Mouse (Mus musculus) kidney, postnatal 4 days (tissue): Measurements from ENCODE around the gene Hoxb1.

Experiments
- DNase-seq, 2 experiments: peaks; one replicate each; pipeline ENCODE4 v3.0.0; 2021; ENCODE audit warnings: mixed read lengths in 2 of 2

Gene Hoxb1

DNA sequence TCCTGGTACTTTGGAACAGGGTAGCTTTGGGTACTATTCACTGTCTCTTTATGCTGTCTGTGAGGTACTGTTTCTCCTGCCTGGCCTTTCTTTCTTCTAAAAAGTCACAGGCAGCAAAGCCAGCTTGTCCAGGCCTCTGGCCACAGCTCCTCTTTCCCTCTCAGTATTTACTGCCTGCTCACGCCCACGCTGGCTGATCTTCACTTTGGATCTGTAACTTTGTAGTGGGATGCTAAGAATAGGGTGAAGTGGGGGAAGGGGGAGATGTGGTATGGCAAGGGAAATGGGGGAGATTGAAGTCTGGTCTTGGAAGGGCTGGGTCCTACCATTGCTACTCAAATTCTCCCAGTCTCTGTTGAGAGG is 31.6 kb upstream of the Hoxb1 start:
- peak in 1 of 2 experiments; percentile 69 for DNase-seq

DNA sequence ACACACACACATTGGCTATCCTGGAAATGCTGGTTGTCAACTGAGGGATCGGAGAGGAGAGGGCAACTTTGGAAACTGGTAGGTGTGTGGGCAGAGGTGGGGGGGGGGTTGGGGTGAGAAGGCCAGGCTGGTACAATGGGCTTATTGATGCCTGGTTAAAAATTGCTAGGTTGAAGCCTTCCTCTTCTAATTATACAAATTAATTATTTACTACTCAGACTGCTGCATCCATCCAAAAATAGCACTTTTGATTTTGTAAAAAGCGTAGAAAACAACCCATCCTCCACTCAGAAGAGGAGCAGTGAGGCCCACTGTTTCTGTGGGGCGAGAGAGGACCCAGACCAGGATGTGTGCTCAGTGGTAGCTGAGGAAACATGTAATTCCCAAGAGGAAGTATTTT is 30.6 kb upstream of the Hoxb1 start:
- peak in 1 of 2 experiments; percentile 65 for DNase-seq

GRCm38 (mm10) chr11:96336597-96336996 is 29.0 kb upstream of the Hoxb1 start:
- peak; percentile 41 to 50 for DNase-seq

GRCm38 (mm10) chr11:96337026-96337425 is 28.5 kb upstream of the Hoxb1 start:
- DNase-seq: peak in 1 of 2 experiments; percentile 1

GRCm38 (mm10) chr11:96338957-96339855 is 26.3 kb upstream of the Hoxb1 start:
- DNase-seq: peak; percentile 10 to 42

- peak; percentile 75 to 83 for DNase-seq
Observed at GRCm38 (mm10) chr11:96340698-96341365, 24.7 kb upstream of the Hoxb1 start.

- peak; percentile 79 to 88 for DNase-seq
Observed at GRCm38 (mm10) chr11:96341701-96342575, 23.6 kb upstream of the Hoxb1 start.

- peak in 1 of 2 experiments; percentile 45 for DNase-seq
Observed at GRCm38 (mm10) chr11:96342576-96342930, 23.0 kb upstream of the Hoxb1 start.

DNA sequence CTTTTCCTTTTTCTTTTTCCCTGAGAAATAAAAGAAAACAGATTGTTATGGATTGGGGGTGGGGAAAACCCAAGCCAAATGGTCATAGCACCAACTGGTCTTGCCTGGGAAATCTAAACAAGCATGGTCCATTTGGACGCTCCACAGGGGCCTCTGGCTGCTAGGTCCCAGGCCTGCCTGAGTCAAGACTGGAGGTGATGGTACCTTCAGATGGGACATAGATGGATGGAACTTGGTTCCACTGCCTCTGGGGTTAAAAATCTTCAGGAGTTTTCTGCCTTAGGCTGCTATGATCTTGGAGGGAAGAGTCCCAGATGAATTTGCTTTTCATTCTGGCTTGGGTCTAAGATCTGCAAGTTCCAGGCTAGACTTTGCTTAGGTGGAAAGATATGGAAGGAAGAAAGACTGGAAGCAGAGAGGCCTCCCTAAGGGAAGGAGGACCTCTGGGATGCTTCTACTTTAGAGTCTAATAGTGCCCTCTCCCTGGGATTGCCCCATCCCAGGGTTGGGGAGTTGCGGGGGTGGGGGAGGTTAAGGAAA is 22.3 kb upstream of the Hoxb1 start:
- peak in 1 of 2 experiments; percentile 52 for DNase-seq

DNA sequence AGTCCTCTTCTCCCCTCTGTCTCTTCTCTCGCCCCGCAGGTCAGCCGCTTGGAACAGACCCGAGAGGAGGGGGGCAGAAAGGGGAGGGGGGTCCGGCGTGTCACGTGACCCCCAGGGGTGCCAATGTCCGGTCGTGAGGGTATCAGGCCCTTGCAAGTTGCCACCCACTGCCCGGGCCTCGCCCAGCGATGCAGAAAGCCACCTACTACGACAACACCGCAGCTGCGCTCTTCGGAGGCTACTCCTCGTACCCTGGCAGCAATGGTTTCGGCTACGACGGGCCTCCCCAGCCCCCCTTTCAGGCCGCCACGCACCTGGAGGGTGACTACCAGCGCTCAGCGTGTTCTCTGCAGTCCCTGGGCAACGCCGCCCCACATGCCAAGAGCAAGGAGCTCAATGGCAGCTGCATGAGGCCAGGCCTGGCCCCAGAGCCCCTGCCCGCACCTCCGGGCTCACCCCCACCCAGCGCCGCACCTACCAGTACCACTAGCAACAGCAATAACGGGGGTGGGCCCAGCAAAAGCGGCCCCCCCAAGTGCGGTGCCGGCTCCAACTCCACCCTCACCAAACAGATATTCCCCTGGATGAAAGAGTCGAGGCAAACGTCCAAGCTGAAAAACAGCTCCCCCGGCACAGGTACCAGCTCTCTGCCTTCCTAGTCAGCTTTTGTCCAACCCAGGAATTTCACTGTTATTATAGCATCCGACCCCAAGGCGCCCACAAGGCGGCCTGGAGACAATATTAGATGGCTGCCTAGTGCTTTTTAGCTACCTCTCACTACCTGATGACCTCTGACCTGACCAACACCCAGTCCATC is 21.3 kb upstream of the Hoxb1 start:
- DNase-seq: peak; percentile 65 to 79

GRCm38 (mm10) chr11:96344878-96345159 is 20.7 kb upstream of the Hoxb1 start:
- peak in 1 of 2 experiments; percentile 56 for DNase-seq

DNA sequence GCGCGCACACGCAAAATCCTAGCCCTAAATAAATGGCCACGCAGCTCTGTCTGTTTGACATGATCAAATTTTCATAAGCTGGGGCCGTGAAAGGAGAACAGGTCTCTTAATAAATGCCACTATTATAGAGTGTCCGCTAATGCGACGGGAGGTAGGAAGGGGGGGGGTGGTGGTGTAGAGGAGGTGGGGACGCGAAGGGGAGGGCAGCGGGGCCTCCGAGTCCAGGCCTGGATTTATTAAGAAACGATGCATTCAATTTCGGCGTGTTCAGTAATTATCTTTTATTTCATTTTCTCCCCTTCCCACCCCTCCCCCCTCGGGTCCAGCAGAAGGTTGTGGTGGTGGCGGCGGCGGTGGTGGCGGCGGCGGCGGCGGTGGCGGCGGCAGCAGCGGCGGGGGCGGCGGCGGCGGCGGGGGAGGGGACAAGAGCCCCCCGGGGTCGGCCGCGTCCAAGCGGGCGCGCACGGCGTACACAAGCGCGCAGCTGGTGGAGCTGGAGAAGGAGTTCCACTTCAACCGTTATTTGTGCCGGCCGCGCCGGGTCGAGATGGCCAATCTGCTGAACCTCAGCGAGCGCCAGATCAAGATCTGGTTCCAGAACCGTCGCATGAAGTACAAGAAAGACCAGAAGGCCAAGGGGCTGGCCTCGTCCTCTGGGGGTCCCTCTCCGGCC is 20.2 kb upstream of the Hoxb1 start:
- peak; percentile 69 to 80 for DNase-seq

- DNase-seq: peak; percentile 66 to 78
Observed at GRCm38 (mm10) chr11:96345893-96346806, 19.4 kb upstream of the Hoxb1 start.

- peak in 1 of 2 experiments; percentile 51 for DNase-seq
Observed at GRCm38 (mm10) chr11:96346916-96347520, 18.5 kb upstream of the Hoxb1 start.

DNA sequence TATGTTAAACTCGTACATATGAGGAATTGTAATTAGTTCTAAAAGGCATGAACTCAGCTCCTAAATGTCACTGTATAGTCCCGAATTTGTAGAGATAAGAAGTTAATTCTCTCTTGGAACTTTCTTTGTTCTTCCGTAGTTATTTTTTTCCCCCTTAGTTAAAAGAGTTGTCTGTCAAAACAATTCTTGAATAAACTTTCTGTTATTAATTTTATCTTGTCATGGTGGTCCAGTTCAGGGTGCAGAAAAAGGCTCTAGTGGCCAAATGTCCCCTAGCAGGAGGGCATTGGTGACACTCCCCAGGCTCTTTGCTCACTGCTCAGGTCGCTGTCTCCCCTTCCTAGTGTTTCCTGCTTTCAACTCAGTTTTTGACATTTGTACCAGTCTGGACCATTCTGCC is 17.8 kb upstream of the Hoxb1 start:
- DNase-seq: no peak

DNA sequence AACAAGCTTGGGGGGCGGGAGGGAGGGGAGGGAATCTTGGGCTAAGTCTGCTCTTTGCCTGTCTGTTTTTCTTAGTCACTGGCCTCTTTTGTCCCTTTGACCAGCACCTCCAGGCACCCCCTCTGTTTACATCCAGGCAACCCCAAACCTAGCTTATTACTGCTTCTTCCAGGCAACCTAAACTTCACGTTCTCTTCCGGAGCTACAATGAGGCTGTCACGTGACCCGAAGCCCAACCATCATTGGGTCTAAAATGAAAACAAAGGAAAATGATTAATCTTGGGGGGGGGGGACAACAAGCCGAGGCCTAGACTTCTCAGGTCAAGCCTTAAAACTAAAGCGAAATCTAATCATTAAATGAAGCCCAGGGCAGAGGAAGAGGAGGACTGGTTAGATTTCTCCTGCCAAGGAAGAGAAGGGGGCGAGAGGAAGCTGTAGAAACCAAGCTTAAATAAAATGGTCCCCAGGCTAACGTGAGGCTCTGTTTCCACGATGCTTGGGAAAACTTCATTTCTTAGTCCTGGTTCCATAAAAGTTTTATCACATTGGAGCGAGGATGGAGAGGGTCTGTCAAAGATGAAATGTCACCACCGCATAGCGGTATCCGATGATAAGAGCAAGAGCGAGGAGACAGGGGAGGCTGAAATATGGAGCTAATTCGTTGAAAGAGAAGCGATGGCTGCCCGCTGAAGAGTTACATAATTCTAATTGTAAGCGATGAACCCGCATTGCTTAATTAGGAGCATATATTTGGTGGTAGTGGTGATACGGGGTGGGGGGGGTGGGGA is 17.2 kb upstream of the Hoxb1 start:
- DNase-seq: peak; percentile 76 to 88

GRCm38 (mm10) chr11:96348988-96349387 is 16.6 kb upstream of the Hoxb1 start:
- DNase-seq: no peak

DNA sequence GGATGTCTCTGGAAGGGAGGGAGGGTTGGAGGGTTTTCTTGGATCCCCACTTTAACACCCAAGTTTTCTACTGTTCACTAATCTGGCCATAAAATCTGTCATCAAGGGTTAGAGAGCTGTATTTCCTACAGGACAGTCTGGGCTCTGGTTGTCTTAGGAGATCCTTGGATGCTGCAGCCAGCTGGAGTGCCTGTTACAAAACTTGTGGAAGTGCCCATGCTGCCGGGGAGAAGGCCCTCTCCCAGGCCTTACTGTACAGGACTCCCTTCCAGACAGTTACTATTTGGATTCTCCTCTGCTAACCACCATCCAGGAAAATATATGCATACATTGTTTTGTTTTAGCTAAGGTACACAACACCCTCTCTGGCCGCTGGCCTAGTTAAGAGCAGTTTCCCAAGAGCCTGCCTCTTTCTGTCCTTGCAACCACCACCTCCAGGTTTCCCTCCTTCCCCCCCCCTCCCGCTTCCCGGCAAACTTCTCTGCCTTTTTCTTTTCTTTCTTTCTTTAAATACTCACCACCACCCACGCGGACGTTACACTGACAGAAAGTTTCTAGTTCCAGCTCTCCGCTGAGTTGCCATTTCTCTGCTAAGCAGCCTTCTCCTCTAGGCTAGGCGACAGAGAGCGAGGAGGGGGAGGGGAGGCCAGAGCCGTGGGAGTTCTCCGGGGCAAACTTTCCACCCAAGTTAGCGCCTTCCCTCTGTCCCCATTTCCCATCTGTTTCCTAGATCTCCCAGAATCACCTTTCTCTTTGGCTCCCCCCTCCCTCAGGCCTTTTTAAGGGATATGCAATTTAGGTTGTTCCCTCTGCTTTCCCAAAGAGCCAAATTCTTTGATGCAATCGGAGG is 15.8 kb upstream of the Hoxb1 start:
- DNase-seq: peak; percentile 78 to 86
